Mouse (Mus musculus) forebrain, embryonic 12.5 days (tissue): ENCODE measurements around the gene Nr2e3. TPM values are rescaled to one million over a fixed set of nuclear protein-coding genes. Genes with fewer than 3 reads are reported as not detected.

Experiments
- ATAC-seq: fragments of 200-750 bp; cut with Nextera tagmentation; 2 replicates; pipeline ENCODE4 v1.8.0; 2017; ENCODE audit warnings: moderate TSS enrichment; ENCODE audit not compliant: low FRiP score
- H3K27ac ChIP-seq: fragments of 300-500 bp; sonication (generic); 2 replicates; pipeline ENCODE4 v1.5.1; 2016; ENCODE audit warnings: mild to moderate bottlenecking
- H3K27me3 ChIP-seq: fragments of 300-500 bp; sonication (generic); 2 replicates; pipeline ENCODE4 v1.6.1; 2016; ENCODE audit warnings: mild to moderate bottlenecking
- H3K36me3 ChIP-seq: fragments of 300-500 bp; sonication (generic); replicated peaks from 2 replicates; pipeline ENCODE4 v1.6.1; 2016; ENCODE audit warnings: mild to moderate bottlenecking
- H3K4me1 ChIP-seq: fragments of 300-500 bp; sonication (generic); 2 replicates; pipeline ENCODE4 v1.6.1; 2016
- H3K4me2 ChIP-seq: fragments of 300-500 bp; sonication (generic); 2 replicates; pipeline ENCODE4 v1.6.1; 2016; ENCODE audit warnings: mild to moderate bottlenecking, moderate library complexity
- H3K4me3 ChIP-seq: fragments of 300-500 bp; sonication (generic); replicated peaks from 2 replicates; pipeline ENCODE4 v1.5.1; 2016; ENCODE audit warnings: mild to moderate bottlenecking
- H3K9ac ChIP-seq: fragments of 300-500 bp; sonication (generic); 2 replicates; pipeline ENCODE4 v1.6.1; 2016; ENCODE audit warnings: mild to moderate bottlenecking
- H3K9me3 ChIP-seq: fragments of 300-500 bp; sonication (generic); 2 replicates; pipeline ENCODE4 v1.6.1; 2016
- WGBS: fragments of 180-500 bp; shearing (Covaris S2); methylation state at CpG from one replicate; pipeline ENCODE4 v1.1.7; 2016; 5-methylcytosine and 5-hydroxymethylcytosine counted together
- polyA plus RNA-seq: library from polyadenylated mRNA; unstranded; fragments of >200 nt; fragmentation: Nextera tagmentation; extraction: Ambion mirVana; gene quantifications from 2 replicates; pipeline ENCODE4 v1.2.1, GENCODE M21; 2016

The Nr2e3 gene
- 0.15 TPM in 1 of 2 replicates, not detected in the other for polyA plus RNA-seq

DNA sequence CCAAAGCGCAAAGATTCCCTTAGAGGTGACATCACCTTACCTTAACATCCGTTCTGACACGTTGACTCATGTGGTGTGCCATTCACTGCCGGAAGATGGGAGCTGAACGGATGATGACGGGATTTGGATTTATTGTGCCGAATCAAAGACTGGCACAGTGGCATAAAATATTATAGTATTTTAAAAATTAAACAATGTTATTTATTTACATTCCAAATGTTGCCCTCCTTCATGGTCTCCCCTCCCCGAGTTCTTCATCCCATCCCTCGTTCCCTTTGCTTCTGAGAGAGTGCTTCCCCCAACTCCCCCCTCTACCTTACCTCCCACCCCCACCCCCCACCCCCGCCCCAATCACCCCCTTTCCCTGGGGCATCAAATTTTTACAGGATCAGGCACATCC is at the start of gene Nr2e3:
Gene Nr2e3, minus strand, starts transcription at position 101 of the 400 bp plus-strand sequence.
- Histone ChIP-seq H3K4me2 (no peak within 1 kb of the TSS), H3K9me3 (no peaks in the 10 kb centered on the region), H3K36me3 (no peaks in the 10 kb centered on the region), H3K27me3 (no peaks in the 10 kb centered on the region), H3K4me3 (no peak within 1 kb of the TSS), H3K9ac (no peak within 1 kb of the TSS), H3K27ac (no peak within 1 kb of the TSS), H3K4me1 (peaks cover 8% of the 10 kb centered on the region; the same call in 1 of the 2 replicates)
- 90% methylated on average over 10 of the region's 10 CpGs for WGBS
- no peak for ATAC-seq

- Histone ChIP-seq H3K4me3 (no peak overlapping the region), H3K9me3 (no peaks in the 10 kb centered on the region), H3K27ac (no peak overlapping the region), H3K27me3 (no peaks in the 10 kb centered on the region), H3K4me1 (peaks cover 3% of the 10 kb centered on the region; the same call in 1 of the 2 replicates), H3K36me3 (no peaks in the 10 kb centered on the region), H3K9ac (no peak overlapping the region), H3K4me2 (no peak overlapping the region)
- WGBS, result 65% methylated on average over 7 of the region's 7 CpGs
- no peak for ATAC-seq
Measured at GRCm38 (mm10) chr9:60008936-60009335, 48.5 kb upstream of the Nr2e3 start.

DNA sequence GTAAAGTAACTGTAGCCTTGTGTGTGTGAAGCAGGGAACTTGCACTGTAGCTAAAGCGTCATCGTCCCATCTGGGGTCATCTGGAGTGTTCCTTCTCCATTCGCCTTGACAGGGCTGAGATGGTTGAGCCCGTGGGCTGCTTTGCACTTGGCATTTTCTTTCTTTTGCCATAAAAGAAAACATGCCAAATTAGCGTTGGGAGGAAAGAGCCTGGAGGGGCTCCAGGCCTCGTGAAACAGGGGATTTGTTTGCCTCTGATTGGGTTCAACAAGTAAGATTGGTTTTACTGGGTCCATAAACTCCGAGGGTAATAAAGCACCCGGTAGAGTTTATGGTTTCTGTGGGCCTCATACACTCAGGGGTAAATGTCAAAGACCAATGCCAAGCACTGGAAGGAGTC is 41.9 kb upstream of the Nr2e3 start:
- ATAC-seq, result no peak
- H3K27ac ChIP-seq, result no peak overlapping the region
- no peak overlapping the region for H3K4me3 ChIP-seq
- no peaks in the 10 kb centered on the region for H3K36me3 ChIP-seq
- no peaks in the 10 kb centered on the region for H3K27me3 ChIP-seq
- 85% methylated on average over 8 of the region's 8 CpGs for WGBS
- no peaks in the 10 kb centered on the region for H3K4me1 ChIP-seq
- H3K4me2 ChIP-seq, result no peak overlapping the region
- no peaks in the 10 kb centered on the region for H3K9me3 ChIP-seq
- no peak overlapping the region for H3K9ac ChIP-seq

GRCm38 (mm10) chr9:60001444-60001843 is 41.0 kb upstream of the Nr2e3 start:
- H3K4me1 ChIP-seq, result no peaks in the 10 kb centered on the region
- WGBS, result 83% methylated on average over 3 of the region's 3 CpGs
- no peaks in the 10 kb centered on the region for H3K9me3 ChIP-seq
- no peaks in the 10 kb centered on the region for H3K36me3 ChIP-seq
- ATAC-seq, result no peak
- H3K4me3 ChIP-seq, result no peak overlapping the region
- no peaks in the 10 kb centered on the region for H3K27me3 ChIP-seq
- H3K4me2 ChIP-seq, result no peak overlapping the region
- H3K9ac ChIP-seq, result no peak overlapping the region
- no peak overlapping the region for H3K27ac ChIP-seq

GRCm38 (mm10) chr9:59997725-59998124 is 37.3 kb upstream of the Nr2e3 start:
- no peaks in the 10 kb centered on the region for H3K27me3 ChIP-seq
- no peak overlapping the region for H3K9ac ChIP-seq
- H3K4me3 ChIP-seq, result no peak overlapping the region
- H3K9me3 ChIP-seq, result no peaks in the 10 kb centered on the region
- WGBS, result 92% methylated on average over 4 of the region's 4 CpGs
- H3K4me1 ChIP-seq, result no peaks in the 10 kb centered on the region
- H3K36me3 ChIP-seq, result no peaks in the 10 kb centered on the region
- H3K27ac ChIP-seq, result no peak overlapping the region
- no peak for ATAC-seq
- no peak overlapping the region for H3K4me2 ChIP-seq

DNA sequence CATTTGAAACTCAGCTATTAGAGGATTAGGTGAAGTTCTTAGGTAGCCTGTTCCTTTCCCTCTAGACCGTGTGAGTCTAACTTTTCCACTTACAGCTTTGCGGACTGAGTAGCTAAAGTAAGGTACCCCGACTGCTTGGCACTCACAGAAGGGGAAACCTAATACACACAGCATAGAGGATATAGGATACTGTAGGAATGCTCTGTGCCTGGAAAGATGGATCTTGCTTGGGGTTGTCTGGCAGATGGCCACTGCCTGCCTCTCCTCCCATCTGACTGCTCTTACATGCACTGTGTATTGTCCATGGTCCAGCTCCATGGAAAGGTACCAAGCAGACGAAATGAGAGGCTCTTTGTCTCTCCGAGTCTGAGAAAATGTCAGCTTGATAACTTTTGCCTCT is 30.9 kb upstream of the Nr2e3 start:
- H3K9ac ChIP-seq, result no peak overlapping the region
- 80% methylated on average over 5 of the region's 5 CpGs for WGBS
- no peak overlapping the region for H3K27ac ChIP-seq
- H3K4me3 ChIP-seq, result no peak overlapping the region
- no peaks in the 10 kb centered on the region for H3K36me3 ChIP-seq
- H3K4me1 ChIP-seq, result no peaks in the 10 kb centered on the region
- ATAC-seq, result no peak
- H3K9me3 ChIP-seq, result no peaks in the 10 kb centered on the region
- H3K27me3 ChIP-seq, result no peaks in the 10 kb centered on the region
- H3K4me2 ChIP-seq, result no peak overlapping the region

DNA sequence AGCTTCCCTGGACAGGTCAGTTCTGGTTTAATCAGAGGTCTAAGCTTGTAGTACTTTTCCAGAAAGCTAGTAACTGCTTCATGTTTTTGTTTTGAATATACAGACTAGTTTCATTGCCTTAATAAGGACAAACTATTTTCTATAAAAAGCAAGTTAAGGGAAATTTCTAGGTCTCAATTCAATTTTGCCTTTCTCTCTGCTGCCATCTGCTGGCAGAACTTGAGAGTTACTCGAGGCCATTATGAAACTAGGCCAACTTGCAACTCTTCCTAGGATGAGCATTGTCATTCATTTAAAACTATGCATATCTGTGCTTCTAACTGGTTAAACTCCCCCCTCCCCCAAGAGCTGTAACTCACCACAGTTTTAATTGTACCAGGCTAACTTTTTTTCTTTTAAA is 29.4 kb upstream of the Nr2e3 start:
- no peak overlapping the region for H3K4me3 ChIP-seq
- H3K4me1 ChIP-seq, result no peaks in the 10 kb centered on the region
- H3K27me3 ChIP-seq, result no peaks in the 10 kb centered on the region
- H3K4me2 ChIP-seq, result no peak overlapping the region
- H3K27ac ChIP-seq, result no peak overlapping the region
- 0% methylated on average over 1 of the region's 1 CpGs for WGBS
- H3K9me3 ChIP-seq, result no peaks in the 10 kb centered on the region
- ATAC-seq, result no peak
- H3K36me3 ChIP-seq, result no peaks in the 10 kb centered on the region
- H3K9ac ChIP-seq, result no peak overlapping the region

GRCm38 (mm10) chr9:59985900-59986572 is 25.6 kb upstream of the Nr2e3 start:
- no peaks in the 10 kb centered on the region for H3K27me3 ChIP-seq
- WGBS, result 66% methylated on average over 3 of the region's 3 CpGs
- no peak overlapping the region for H3K9ac ChIP-seq
- no peak overlapping the region for H3K4me2 ChIP-seq
- ATAC-seq, result no peak
- no peak overlapping the region for H3K27ac ChIP-seq
- H3K36me3 ChIP-seq, result no peaks in the 10 kb centered on the region
- no peak overlapping the region for H3K4me3 ChIP-seq
- no peaks in the 10 kb centered on the region for H3K4me1 ChIP-seq
- no peaks in the 10 kb centered on the region for H3K9me3 ChIP-seq

DNA sequence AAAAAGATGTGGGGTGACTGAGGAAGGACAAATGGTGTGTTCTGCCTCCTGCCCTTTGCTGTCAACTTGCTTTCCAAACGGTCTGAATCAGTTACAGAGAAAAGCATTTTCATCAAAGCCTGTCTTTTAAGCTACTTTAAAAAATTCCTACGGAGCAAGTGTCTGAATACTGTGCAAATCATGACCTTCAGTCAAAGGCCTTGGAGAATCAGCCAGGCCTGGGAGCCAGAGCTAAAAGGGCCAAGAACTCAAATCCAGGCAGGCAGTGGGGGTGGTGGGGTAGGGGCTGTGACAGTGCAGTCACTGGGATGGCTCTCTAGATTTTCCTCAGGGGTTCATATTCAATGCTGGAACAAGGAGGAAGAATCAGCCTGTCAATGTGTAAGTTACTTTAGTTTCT is 20.7 kb upstream of the Nr2e3 start:
- WGBS, result 63% methylated on average over 2 of the region's 2 CpGs

DNA sequence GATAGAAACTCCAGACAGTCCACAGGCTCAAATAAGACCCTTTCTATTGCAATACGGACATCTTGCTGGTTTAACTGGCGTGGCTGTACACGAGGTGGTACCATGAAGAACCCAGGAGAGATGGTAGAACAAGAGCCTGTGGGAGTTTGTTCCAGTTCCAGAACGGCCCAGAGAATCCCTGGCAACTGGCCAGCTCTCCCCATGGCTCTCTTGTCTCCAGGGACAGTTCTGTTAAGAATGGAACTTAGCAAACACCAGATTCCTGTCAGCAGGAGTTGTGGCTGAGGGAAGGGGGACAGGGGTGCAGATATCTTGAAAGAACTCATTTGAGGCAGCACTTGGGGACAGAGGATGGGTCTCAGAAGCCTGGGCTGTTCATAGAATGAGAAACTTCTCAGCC is 10.8 kb upstream of the Nr2e3 start:
- Histone ChIP-seq H3K9ac (no peak overlapping the region), H3K27ac (no peak overlapping the region), H3K27me3 (0 out of 2 replicates have a peak, but pooled peaks cover 7% of the 10 kb centered on the region), H3K4me1 (no peaks in the 10 kb centered on the region), H3K4me3 (no peak overlapping the region), H3K9me3 (no peaks in the 10 kb centered on the region), H3K4me2 (no peak overlapping the region), H3K36me3 (no peaks in the 10 kb centered on the region)
- WGBS, result 78% methylated on average over 4 of the region's 4 CpGs
- no peak for ATAC-seq

More for the DNA sequence above, 20.7 kb upstream of the Nr2e3 start:
- H3K27me3 ChIP-seq, result no peaks in the 10 kb centered on the region
- no peaks in the 10 kb centered on the region for H3K9me3 ChIP-seq
- no peak overlapping the region for H3K9ac ChIP-seq
- no peaks in the 10 kb centered on the region; the same call in 1 of the 2 replicates for H3K4me1 ChIP-seq
- H3K27ac ChIP-seq, result no peak overlapping the region
- H3K4me3 ChIP-seq, result no peak overlapping the region
- no peak for ATAC-seq
- H3K4me2 ChIP-seq, result no peak overlapping the region
- no peaks in the 10 kb centered on the region for H3K36me3 ChIP-seq

GRCm38 (mm10) chr9:59969383-59969782 is 8.9 kb upstream of the Nr2e3 start:
- Histone ChIP-seq H3K9ac (no peak overlapping the region), H3K4me3 (no peak overlapping the region), H3K9me3 (no peaks in the 10 kb centered on the region), H3K27ac (no peak overlapping the region), H3K4me1 (no peaks in the 10 kb centered on the region), H3K4me2 (no peak overlapping the region), H3K36me3 (no peaks in the 10 kb centered on the region), H3K27me3 (0 out of 2 replicates have a peak, but pooled peaks cover 7% of the 10 kb centered on the region)
- ATAC-seq, result 0 out of 2 replicates have a peak, but pooled peaks have one; percentile 53
- 34% methylated on average over 6 of the region's 6 CpGs for WGBS

- peaks cover 8% of the 10 kb centered on the region; the same call in 1 of the 2 replicates for H3K4me1 ChIP-seq
- H3K9ac ChIP-seq, result no peak overlapping the region
- H3K4me2 ChIP-seq, result no peak overlapping the region
- no peaks in the 10 kb centered on the region for H3K36me3 ChIP-seq
- WGBS, result 84% methylated on average over 10 of the region's 10 CpGs
- ATAC-seq, result no peak
- H3K27ac ChIP-seq, result no peak overlapping the region
- H3K27me3 ChIP-seq, result 0 out of 2 replicates have a peak, but pooled peaks cover 7% of the 10 kb centered on the region
- H3K9me3 ChIP-seq, result no peaks in the 10 kb centered on the region
- H3K4me3 ChIP-seq, result no peak overlapping the region
Measured at GRCm38 (mm10) chr9:59965046-59965445, 4.6 kb upstream of the Nr2e3 start.

DNA sequence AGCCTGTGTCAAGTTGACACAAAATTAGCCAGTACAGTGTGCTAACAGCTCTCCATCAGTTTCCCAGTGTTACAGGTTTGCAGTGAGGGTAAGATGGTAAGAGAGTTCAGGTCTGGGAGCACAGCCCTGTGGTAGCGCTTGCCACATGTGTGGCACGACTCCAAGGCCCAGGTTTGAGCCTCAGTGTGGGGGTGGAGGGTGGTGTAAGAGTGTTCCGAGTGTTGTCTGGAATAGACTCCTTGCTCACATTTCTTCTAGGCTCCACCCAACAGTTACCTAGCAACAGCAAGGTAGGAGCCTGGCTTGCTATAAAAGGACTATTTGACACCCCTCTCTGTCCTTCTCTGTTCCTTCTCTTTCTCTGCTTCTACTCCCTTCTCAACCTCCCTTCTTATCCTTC is 3.9 kb upstream of the Nr2e3 start:
- Histone ChIP-seq H3K9me3 (no peaks in the 10 kb centered on the region), H3K27ac (no peak overlapping the region), H3K27me3 (0 out of 2 replicates have a peak, but pooled peaks cover 7% of the 10 kb centered on the region), H3K4me3 (no peak overlapping the region), H3K36me3 (no peaks in the 10 kb centered on the region), H3K4me1 (peaks cover 8% of the 10 kb centered on the region; the same call in 1 of the 2 replicates), H3K4me2 (no peak overlapping the region), H3K9ac (no peak overlapping the region)
- WGBS, result 56% methylated on average over 3 of the region's 3 CpGs
- ATAC-seq, result no peak
